Mouse (Mus musculus) retina, embryonic 14.5 days (tissue): ENCODE results near the gene Adad2.

Experiments
- DNase-seq: peaks from one replicate; pipeline ENCODE4 v3.0.0-alpha.2; 2015; ENCODE audit warnings: low spot score

Gene Adad2

GRCm38 (mm10) chr8:119612471-119612870 is at the start of gene Adad2:
TSS of gene Adad2 (plus strand) at chr8:119612747.
- no peak for DNase-seq

- DNase-seq = no peak
These were observed 48.7 kb upstream of the Adad2 start for GRCm38 (mm10) chr8:119563849-119564251.

GRCm38 (mm10) chr8:119566367-119566766 is 46.2 kb upstream of the Adad2 start:
- DNase-seq = no peak

- no peak for DNase-seq
These were observed 44.3 kb upstream of the Adad2 start for GRCm38 (mm10) chr8:119568251-119568650.

GRCm38 (mm10) chr8:119568951-119569350 is 43.6 kb upstream of the Adad2 start:
- no peak for DNase-seq

- no peak for DNase-seq
These were observed 42.7 kb upstream of the Adad2 start for GRCm38 (mm10) chr8:119569881-119570280.

- DNase-seq = no peak
These were observed 41.4 kb upstream of the Adad2 start for GRCm38 (mm10) chr8:119571135-119571534.

GRCm38 (mm10) chr8:119572411-119572810 is 40.1 kb upstream of the Adad2 start:
- no peak for DNase-seq

GRCm38 (mm10) chr8:119574437-119575365 is 37.8 kb upstream of the Adad2 start, which contains the start of the genes Hsdl1 and Dnaaf1:
TSS of gene Hsdl1 (minus strand) at chr8:119575183.
TSS of gene Dnaaf1 (plus strand) at chr8:119575235.
- peak; percentile 93 for DNase-seq

- no peak for DNase-seq
These were observed 37.2 kb upstream of the Adad2 start for GRCm38 (mm10) chr8:119575366-119575726.

GRCm38 (mm10) chr8:119579096-119579495 is 33.5 kb upstream of the Adad2 start:
- DNase-seq = no peak

GRCm38 (mm10) chr8:119580441-119581161 is 31.9 kb upstream of the Adad2 start:
- no peak for DNase-seq

- DNase-seq = no peak
These were observed 26.6 kb upstream of the Adad2 start for GRCm38 (mm10) chr8:119585901-119586300.

GRCm38 (mm10) chr8:119588321-119588720 is 24.2 kb upstream of the Adad2 start:
- no peak for DNase-seq

- DNase-seq = no peak
These were observed 23.7 kb upstream of the Adad2 start for GRCm38 (mm10) chr8:119588844-119589243.

GRCm38 (mm10) chr8:119590348-119590747 is 22.2 kb upstream of the Adad2 start:
- DNase-seq = no peak

- DNase-seq = no peak
These were observed 21.1 kb upstream of the Adad2 start for GRCm38 (mm10) chr8:119591456-119591855.

- DNase-seq = no peak
These were observed 8.8 kb upstream of the Adad2 start for GRCm38 (mm10) chr8:119603771-119604170.

- DNase-seq = no peak
These were observed 8.1 kb upstream of the Adad2 start for GRCm38 (mm10) chr8:119604398-119604803.

GRCm38 (mm10) chr8:119604996-119605395 is 7.6 kb upstream of the Adad2 start, which contains the start of gene Taf1c:
TSS of gene Taf1c (minus strand) at chr8:119605222.
- DNase-seq = peak; percentile 99

GRCm38 (mm10) chr8:119606224-119606623 is 6.3 kb upstream of the Adad2 start:
- DNase-seq = no peak

- no peak for DNase-seq
These were observed 2.5 kb downstream of the Adad2 start for GRCm38 (mm10) chr8:119615096-119615495.

GRCm38 (mm10) chr8:119616358-119616757 is 3.8 kb downstream of the Adad2 start:
- DNase-seq = no peak
